Mouse (Mus musculus): ENCODE results near the gene H2afx. TPM values are rescaled to one million over a fixed set of nuclear protein-coding genes. Genes with fewer than 3 reads are reported as not detected.

Gene H2afx
- total and polyA plus RNA-seq, 3 experiments: 36.3 to 488 (median 56.6) TPM

DNA sequence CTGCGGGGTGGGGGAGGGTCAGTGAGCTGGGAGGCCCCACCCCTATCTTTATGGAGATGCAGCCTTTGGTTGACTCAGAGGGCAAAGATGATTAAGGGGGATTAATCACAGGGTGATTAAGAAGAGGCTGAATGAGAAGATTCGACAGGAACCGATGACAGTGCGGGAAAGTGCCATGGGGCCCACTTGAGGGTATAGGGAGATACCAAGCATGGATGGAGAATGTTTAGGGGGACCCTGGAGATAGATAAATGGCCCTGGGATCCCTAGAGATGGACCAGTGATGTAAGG, 20.3 kb upstream of the H2afx start:
- Histone ChIP-seq H3K4me2 (ENCODE audit: insufficient read depth, low read depth, poor library complexity, severe bottlenecking) (no peak overlapping the region), H3K36me3 (replicated peaks in 1 of 2; ENCODE audit: control insufficient read depth in 1 of 2, insufficient read depth in 1 of 2, low read length in 1 of 2) (peaks cover 33 to 73% of the 10 kb centered on the region in 2 experiments), H3K27ac (ENCODE audit: insufficient read depth, low read depth) (no peak overlapping the region), H3K27me3 (replicated peaks) (no peaks in the 10 kb centered on the region), H3K9ac (ENCODE audit: insufficient read depth, low read depth) (no peak overlapping the region), H3K4me1 (ENCODE audit: control insufficient read depth in 1 of 2, insufficient read depth in 2 of 2) (peaks cover 4 to 27% of the 10 kb centered on the region in 2 experiments; a peak in 3 of 4 replicates), H3K9me3 (replicated peaks; ENCODE audit: low read length) (no peaks in the 10 kb centered on the region), H3K79me2 (replicated peaks; ENCODE audit: control insufficient read depth, extremely low read depth, insufficient read depth, poor library complexity, severe bottlenecking) (no peaks in the 10 kb centered on the region), H3K4me3 (replicated peaks in 1 of 3; ENCODE audit: low read depth in 2 of 3, low read length in 2 of 3, poor library complexity in 1 of 3) (no peak overlapping the region)
- in situ Hi-C loops (cut with MboI; ENCODE audit: low pct_ligation_motif_present, low pct_unique_long_range_greater_than_20kb, low sequenced_read_pairs) (no loop called here), dilution Hi-C loops (cut with MboI; ENCODE audit: extremely low pct_ligation_motif_present, extremely low pct_unique_long_range_greater_than_20kb, low sequenced_read_pairs) (no loop called here)
- DNase-seq (ENCODE audit: extremely low read depth): no peak
- no peak for TF ChIP-seq RAD21 (IDR thresholded peaks at IDR 0.05; ENCODE audit: low read depth, low read length)
- no peak for TF ChIP-seq MAX (IDR thresholded peaks at IDR 0.05; ENCODE audit: low read length)
- TF ChIP-seq EP300 (IDR thresholded peaks at IDR 0.05; ENCODE audit: low read length): no peak
- no peak for TF ChIP-seq ELF1 (IDR thresholded peaks at IDR 0.05; ENCODE audit: low read depth, low read length)
- TF ChIP-seq JUN (IDR thresholded peaks at IDR 0.05; ENCODE audit: insufficient read depth, low read depth, low read length): no peak
- no peak for TF ChIP-seq TCF12 (IDR thresholded peaks at IDR 0.05; ENCODE audit: low read depth, low read length)
- no peak for TF ChIP-seq NELFE (IDR thresholded peaks at IDR 0.05; ENCODE audit: low read depth, low read length)
- no peak for TF ChIP-seq MAZ (IDR thresholded peaks at IDR 0.05; ENCODE audit: low read depth, low read length)
- TF ChIP-seq ZNF384 (IDR thresholded peaks at IDR 0.05; ENCODE audit: low read depth, low read length): no peak
- no peak for TF ChIP-seq NRF1 (IDR thresholded peaks at IDR 0.05; ENCODE audit: low read depth, low read length)
- no peak for TF ChIP-seq E2F4 (IDR thresholded peaks at IDR 0.05; ENCODE audit: insufficient replicate concordance, low read depth, low read length)
- TF ChIP-seq IRF4 (IDR thresholded peaks at IDR 0.05; ENCODE audit: low read depth, low read length): no peak
- TF ChIP-seq BHLHE40 (IDR thresholded peaks at IDR 0.05; ENCODE audit: low read depth, low read length): no peak
- no peak for TF ChIP-seq GABPA (IDR thresholded peaks at IDR 0.05; ENCODE audit: insufficient replicate concordance, low read depth, low read length)
- no peak for TF ChIP-seq RCOR1 (conservative IDR thresholded peaks at IDR 0.05; ENCODE audit: low read depth, low read length)
- TF ChIP-seq SMC3 (IDR thresholded peaks at IDR 0.05; ENCODE audit: low read depth, low read length): no peak
- TF ChIP-seq JUND (conservative IDR thresholded peaks at IDR 0.05; ENCODE audit: low read depth, low read length): no peak
- no peak for TF ChIP-seq POLR2A (IDR thresholded peaks at IDR 0.05; ENCODE audit: low read depth, low read length)
- no peak for TF ChIP-seq ETS1 (conservative IDR thresholded peaks at IDR 0.05; ENCODE audit: low read depth, low read length)

DNA sequence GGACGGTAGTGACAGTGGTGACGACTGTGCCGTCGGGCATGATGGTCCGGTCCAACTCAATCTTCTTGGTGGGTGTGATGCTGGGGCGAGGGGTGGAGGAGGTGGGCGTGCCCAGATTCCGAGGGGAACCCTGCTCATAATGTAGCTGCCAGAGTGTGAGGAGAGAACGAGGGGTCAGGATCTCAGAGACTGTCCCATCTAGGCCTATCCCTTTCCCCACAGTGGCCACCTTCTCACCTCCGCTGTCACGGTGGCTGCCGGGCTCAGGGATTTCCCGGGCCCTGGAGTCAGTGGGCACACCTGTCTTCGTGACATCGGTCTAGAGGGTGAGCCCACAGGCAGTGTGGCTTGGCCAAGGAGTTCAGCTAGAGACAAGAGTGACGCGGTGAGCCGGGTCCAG, 19.6 kb upstream of the H2afx start:
- TF ChIP-seq UBTF (IDR thresholded peaks at IDR 0.05; ENCODE audit: low read depth, low read length) (no peak), CHD2 (IDR thresholded peaks at IDR 0.05; ENCODE audit: low read length) (no peak), JUND (conservative IDR thresholded peaks at IDR 0.05; ENCODE audit: low read depth, low read length) (no peak), MEF2A (IDR thresholded peaks at IDR 0.05; ENCODE audit: borderline replicate concordance, low read depth, low read length) (no peak), USF2 (conservative IDR thresholded peaks at IDR 0.05; ENCODE audit: low read depth, low read length) (no peak), USF1 (IDR thresholded peaks at IDR 0.05; ENCODE audit: low read depth, low read length) (no peak), EP300 (IDR thresholded peaks at IDR 0.05; ENCODE audit: low read length) (no peak), ELF1 (IDR thresholded peaks at IDR 0.05; ENCODE audit: low read depth, low read length) (no peak), TBP (conservative IDR thresholded peaks at IDR 0.05; ENCODE audit: low read depth, low read length) (no peak), PAX5 (IDR thresholded peaks at IDR 0.05; ENCODE audit: low read length) (no peak), MAX (IDR thresholded peaks at IDR 0.05; ENCODE audit: low read length) (no peak), MAZ (IDR thresholded peaks at IDR 0.05; ENCODE audit: low read depth, low read length) (no peak), ZNF384 (IDR thresholded peaks at IDR 0.05; ENCODE audit: low read depth, low read length) (no peak), ZKSCAN1 (IDR thresholded peaks at IDR 0.05; ENCODE audit: borderline replicate concordance, low read depth, low read length) (no peak), MXI1 (IDR thresholded peaks at IDR 0.05; ENCODE audit: low read depth, low read length) (no peak), SIN3A (IDR thresholded peaks at IDR 0.05; ENCODE audit: low read length) (no peak), RCOR1 (conservative IDR thresholded peaks at IDR 0.05; ENCODE audit: low read depth, low read length) (no peak), RAD21 (IDR thresholded peaks at IDR 0.05; ENCODE audit: low read depth, low read length) (no peak), SMC3 (IDR thresholded peaks at IDR 0.05; ENCODE audit: low read depth, low read length) (no peak), BHLHE40 (IDR thresholded peaks at IDR 0.05; ENCODE audit: low read depth, low read length) (no peak)
- H3K27ac ChIP-seq (ENCODE audit: insufficient read depth, low read depth): no peak overlapping the region
- no peak overlapping the region for H3K4me3 ChIP-seq (replicated peaks in 1 of 3; ENCODE audit: low read depth in 2 of 3, low read length in 2 of 3, poor library complexity in 1 of 3)
- H3K36me3 ChIP-seq (replicated peaks in 1 of 2; ENCODE audit: control insufficient read depth in 1 of 2, insufficient read depth in 1 of 2, low read length in 1 of 2): peaks cover 33 to 71% of the 10 kb centered on the region in 2 experiments
- no peaks in the 10 kb centered on the region for H3K27me3 ChIP-seq (replicated peaks)
- H3K4me1 ChIP-seq (ENCODE audit: control insufficient read depth in 1 of 2, insufficient read depth in 2 of 2): peaks cover 4 to 29% of the 10 kb centered on the region in 2 experiments; a peak in 3 of 4 replicates
- H3K4me2 ChIP-seq (ENCODE audit: insufficient read depth, low read depth, poor library complexity, severe bottlenecking): no peak overlapping the region
- DNase-seq (ENCODE audit: extremely low read depth): no peak
- in situ Hi-C loops (cut with MboI; ENCODE audit: low pct_ligation_motif_present, low pct_unique_long_range_greater_than_20kb, low sequenced_read_pairs) (no loop called here), dilution Hi-C loops (cut with MboI; ENCODE audit: extremely low pct_ligation_motif_present, extremely low pct_unique_long_range_greater_than_20kb, low sequenced_read_pairs) (no loop called here)
- no peak overlapping the region for H3K9ac ChIP-seq (ENCODE audit: insufficient read depth, low read depth)
- no peaks in the 10 kb centered on the region for H3K9me3 ChIP-seq (replicated peaks; ENCODE audit: low read length)
- no peaks in the 10 kb centered on the region for H3K79me2 ChIP-seq (replicated peaks; ENCODE audit: control insufficient read depth, extremely low read depth, insufficient read depth, poor library complexity, severe bottlenecking)

Measured in CH12.LX (cell line).